Mouse (Mus musculus) CH12.LX (cell line): ENCODE data around the gene Lipk. TPM values are rescaled to one million over a fixed set of nuclear protein-coding genes. Genes with fewer than 3 reads are reported as not detected.

ENCODE experiments used
- DNase-seq: peaks from one replicate; pipeline ENCODE4 v3.0.0-alpha.2; 2013; ENCODE audit errors: extremely low read depth
- H3K27ac ChIP-seq: 2 replicates; pipeline ENCODE4 v1.5.1; 2012; ENCODE audit warnings: low read depth, mild to moderate bottlenecking, control low read depth, moderate library complexity; ENCODE audit not compliant: insufficient read depth
- H3K27me3 ChIP-seq: replicated peaks from 2 replicates; pipeline ENCODE3; 2012; ENCODE audit warnings: inconsistent platforms
- H3K36me3 ChIP-seq, 2 experiments: replicated peaks in 1 of 2; 2 replicates each; pipeline versions ENCODE3 to v1.6.1; 2012; ENCODE audit warnings: inconsistent platforms in 1 of 2, low read length in 1 of 2, mild to moderate bottlenecking in 1 of 2, mixed read lengths in 1 of 2, moderate library complexity in 1 of 2; ENCODE audit not compliant: control insufficient read depth in 1 of 2, insufficient read depth in 1 of 2
- H3K4me1 ChIP-seq, 2 experiments: 2 replicates each; pipeline ENCODE4 v1.6.1; 2012; ENCODE audit warnings: inconsistent platforms in 1 of 2, moderate library complexity in 1 of 2; ENCODE audit not compliant: insufficient read depth in 2 of 2, control insufficient read depth in 1 of 2
- H3K4me2 ChIP-seq: 2 replicates; pipeline ENCODE4 v1.6.1; 2012; ENCODE audit warnings: low read depth, mild to moderate bottlenecking, control low read depth; ENCODE audit not compliant: poor library complexity, insufficient read depth, severe bottlenecking
- H3K4me3 ChIP-seq, 3 experiments: fragments of 150-350 bp in 1 of 3; sonication (generic) in 1 of 3; replicated peaks in 1 of 3; 2 replicates each; pipeline versions ENCODE3 to v1.5.1; 2011 to 2012; ENCODE audit warnings: low read depth in 2 of 3, low read length in 2 of 3, mild to moderate bottlenecking in 2 of 3, moderate library complexity in 2 of 3, control low read depth in 1 of 3, improper control_type of control experiment in 1 of 3, inconsistent platforms in 1 of 3, mixed read lengths in 1 of 3; ENCODE audit not compliant: poor library complexity in 1 of 3
- H3K79me2 ChIP-seq: replicated peaks from 2 replicates; pipeline ENCODE4 v1.6.1; 2012; ENCODE audit warnings: mild to moderate bottlenecking, moderate library complexity; ENCODE audit not compliant: control insufficient read depth, poor library complexity, insufficient read depth, severe bottlenecking; ENCODE audit errors: extremely low read depth
- H3K9ac ChIP-seq: 2 replicates; pipeline ENCODE4 v1.6.1; 2012; ENCODE audit warnings: low read depth, mild to moderate bottlenecking, control low read depth, moderate library complexity; ENCODE audit not compliant: insufficient read depth
- H3K9me3 ChIP-seq: replicated peaks from 2 replicates; pipeline ENCODE3; 2012; ENCODE audit warnings: low read length, inconsistent platforms, mixed read lengths
- CTCF ChIP-seq, 2 experiments: IDR thresholded peaks in 1 of 2; conservative IDR thresholded peaks in 1 of 2; 2 replicates each; pipeline ENCODE4 v1.5.1; 2011 to 2012; ENCODE audit warnings: low read depth in 2 of 2, low read length in 2 of 2, improper control_type of control experiment in 1 of 2, inconsistent platforms in 1 of 2, mild to moderate bottlenecking in 1 of 2, moderate library complexity in 1 of 2
- EP300 ChIP-seq: IDR thresholded peaks from 2 replicates; pipeline ENCODE4 v1.6.1; 2011; ENCODE audit warnings: low read length, improper control_type of control experiment
- GABPA ChIP-seq: IDR thresholded peaks from 2 replicates; pipeline ENCODE4 v1.6.1; 2012; ENCODE audit warnings: low read depth, low read length, improper control_type of control experiment, inconsistent platforms; ENCODE audit not compliant: insufficient replicate concordance
- IRF4 ChIP-seq: IDR thresholded peaks from 2 replicates; pipeline ENCODE4 v1.6.1; 2014; ENCODE audit warnings: low read depth, mild to moderate bottlenecking, inconsistent platforms, low read length, improper control_type of control experiment
- JUND ChIP-seq: conservative IDR thresholded peaks from 2 replicates; pipeline ENCODE4 v1.6.1; 2011; ENCODE audit warnings: low read depth, low read length, improper control_type of control experiment
- MYC ChIP-seq: IDR thresholded peaks from 2 replicates; pipeline ENCODE4 v1.6.1; 2011; ENCODE audit warnings: low read depth, mild to moderate bottlenecking, improper control_type of control experiment, low read length
- NRF1 ChIP-seq: IDR thresholded peaks from 2 replicates; pipeline ENCODE4 v1.6.1; 2014; ENCODE audit warnings: low read depth, mild to moderate bottlenecking, inconsistent platforms, low read length, improper control_type of control experiment, moderate library complexity
- POLR2A ChIP-seq: IDR thresholded peaks from 2 replicates; pipeline ENCODE4 v1.6.1; 2011; ENCODE audit warnings: low read depth, mild to moderate bottlenecking, improper control_type of control experiment, low read length
- RAD21 ChIP-seq: IDR thresholded peaks from 2 replicates; pipeline ENCODE4 v1.6.1; 2011; ENCODE audit warnings: low read depth, mild to moderate bottlenecking, low read length, improper control_type of control experiment, moderate library complexity
- SMC3 ChIP-seq: IDR thresholded peaks from 2 replicates; pipeline ENCODE4 v1.6.1; 2011; ENCODE audit warnings: low read depth, low read length, improper control_type of control experiment
- USF1 ChIP-seq: IDR thresholded peaks from 2 replicates; pipeline ENCODE4 v1.6.1; 2014; ENCODE audit warnings: low read depth, mild to moderate bottlenecking, inconsistent platforms, low read length, improper control_type of control experiment
- USF2 ChIP-seq: conservative IDR thresholded peaks from 2 replicates; pipeline ENCODE4 v1.6.1; 2011; ENCODE audit warnings: low read depth, low read length, improper control_type of control experiment
- ZNF384 ChIP-seq: IDR thresholded peaks from 2 replicates; pipeline ENCODE4 v1.6.1; 2012; ENCODE audit warnings: low read depth, low read length, improper control_type of control experiment, inconsistent platforms
- dilution Hi-C: fragments of 300-500 bp; cut with MboI; formaldehyde crosslinking; loops from 2 replicates; pipeline ENCODE4 v1.14.3; 2020; ENCODE audit warnings: low sequenced_read_pairs; ENCODE audit not compliant: extremely low pct_unique_long_range_greater_than_20kb, extremely low pct_ligation_motif_present
- in situ Hi-C: fragments of 300-500 bp; cut with MboI; formaldehyde crosslinking; loops from 3 replicates; pipeline ENCODE4 v1.14.3; 2019; ENCODE audit warnings: low sequenced_read_pairs, low pct_ligation_motif_present, low pct_unique_long_range_greater_than_20kb, mixed read lengths
- polyA plus RNA-seq: library from polyadenylated mRNA; unstranded; fragments of >175 nt; gene quantifications from 2 replicates; pipeline ENCODE4 v1.2.1, GENCODE M21; 2012; ENCODE audit warnings: low read depth; ENCODE audit not compliant: insufficient read length
- total RNA-seq, 2 experiments: library from RNA; depleted of rRNA; stranded (reverse); fragments of 300-350 nt in 1 of 2; fragments of >200 nt in 1 of 2; gene quantifications; 2 replicates each; pipeline ENCODE4 v1.2.3; 2012 to 2014

The Lipk gene
- total and polyA plus RNA-seq, 3 experiments: not detected

GRCm38 (mm10) chr19:34021440-34022172, 13.5 kb downstream of the Lipk start (continued):
- TF ChIP-seq USF2: no peak
- no peak for TF ChIP-seq USF1
- TF ChIP-seq MYC: no peak

GRCm38 (mm10) chr19:34022759-34023158, 14.7 kb downstream of the Lipk start:
- H3K9ac ChIP-seq: no peak overlapping the region
- H3K79me2 ChIP-seq: no peaks in the 10 kb centered on the region
- peak; percentile 28 for DNase-seq
- H3K4me1 ChIP-seq: no peaks in the 10 kb centered on the region
- dilution Hi-C loops: no loop called here
- no peak overlapping the region for H3K27ac ChIP-seq
- no peaks in the 10 kb centered on the region for H3K36me3 ChIP-seq
- H3K9me3 ChIP-seq: no peaks in the 10 kb centered on the region
- no peak overlapping the region for H3K4me3 ChIP-seq
- H3K27me3 ChIP-seq: no peaks in the 10 kb centered on the region
- H3K4me2 ChIP-seq: no peak overlapping the region
- in situ Hi-C loops: no loop called here
- TF ChIP-seq RAD21 (peak; percentile 42), USF1 (no peak), IRF4 (no peak), GABPA (no peak), USF2 (no peak), JUND (no peak), POLR2A (no peak), SMC3 (peak; percentile 37), CTCF (conservative IDR thresholded peaks at IDR 0.05 in 1 of 2, IDR thresholded peaks at IDR 0.05 in 1 of 2; ENCODE audit: low read depth in 2 of 2, low read length in 2 of 2) (peak; percentile 37 to 64; a peak in 3 of 4 replicates), ZNF384 (no peak)

- Histone ChIP-seq H3K27me3 (no peaks in the 10 kb centered on the region), H3K9me3 (no peaks in the 10 kb centered on the region), H3K79me2 (no peaks in the 10 kb centered on the region), H3K4me2 (no peak overlapping the region; the same call in 1 of the 2 replicates), H3K27ac (no peak overlapping the region), H3K4me1 (peaks cover 0 to 11% of the 10 kb centered on the region in 2 experiments; a peak in 2 of 4 replicates), H3K9ac (no peak overlapping the region), H3K4me3 (no peak overlapping the region), H3K36me3 (no peaks in the 10 kb centered on the region)
- TF ChIP-seq RAD21: no peak
- TF ChIP-seq NRF1: no peak
- no peak for TF ChIP-seq EP300
- dilution Hi-C loops: no loop called here
- in situ Hi-C loops: no loop called here
- DNase-seq: peak; percentile 12
Observed at GRCm38 (mm10) chr19:34039731-34040130, 31.6 kb downstream of the Lipk start.
